Mouse (Mus musculus) heart, postnatal 0 days (tissue): ENCODE measurements around the gene Mitf.

ENCODE experiments used
- CTCF ChIP-seq: IDR thresholded peaks from 2 replicates; pipeline ENCODE4 v1.5.1; 2016; ENCODE audit warnings: antibody characterized with exemption, control low read depth, low read depth
- EP300 ChIP-seq: IDR thresholded peaks from 2 replicates; pipeline ENCODE4 v1.6.1; 2016; ENCODE audit warnings: antibody characterized with exemption, low read depth

- TF ChIP-seq CTCF, result no peak
- no peak for TF ChIP-seq EP300
Measured at GRCm38 (mm10) chr6:97887893-97888292, 81.0 kb downstream of the Mitf start.
